Mouse (Mus musculus) brain, embryonic 14.5 days (tissue): Measurements from ENCODE around the gene Thap2. TPM values are rescaled to one million over a fixed set of nuclear protein-coding genes. Genes with fewer than 3 reads are reported as not detected.

ENCODE experiments used
- DNase-seq: peaks from one replicate; pipeline ENCODE4 v3.0.0-alpha.2; 2011; ENCODE audit warnings: low read depth
- CTCF ChIP-seq: fragments of 200-500 bp; IDR thresholded peaks from 2 replicates; pipeline ENCODE4 v1.5.1; 2012; ENCODE audit warnings: inconsistent platforms, mild to moderate bottlenecking, moderate library complexity, borderline replicate concordance; ENCODE audit not compliant: insufficient read depth, insufficient read length; ENCODE audit errors: extremely low read depth
- POLR2A ChIP-seq: fragments of 200-500 bp; IDR thresholded peaks from 2 replicates; pipeline ENCODE4 v1.6.1; 2012; ENCODE audit warnings: mild to moderate bottlenecking, inconsistent platforms, borderline replicate concordance; ENCODE audit not compliant: poor library complexity, insufficient read depth, insufficient read length, severe bottlenecking; ENCODE audit errors: extremely low read depth
- polyA plus RNA-seq: library from polyadenylated mRNA; depleted of rRNA; stranded (reverse); fragments of >200 nt; gene quantifications from 2 replicates; pipeline ENCODE4 v1.2.3, GENCODE M21; 2012; rRNA removed

Gene Thap2
- 17.7 and 18.8 TPM in 2 replicates for polyA plus RNA-seq

DNA sequence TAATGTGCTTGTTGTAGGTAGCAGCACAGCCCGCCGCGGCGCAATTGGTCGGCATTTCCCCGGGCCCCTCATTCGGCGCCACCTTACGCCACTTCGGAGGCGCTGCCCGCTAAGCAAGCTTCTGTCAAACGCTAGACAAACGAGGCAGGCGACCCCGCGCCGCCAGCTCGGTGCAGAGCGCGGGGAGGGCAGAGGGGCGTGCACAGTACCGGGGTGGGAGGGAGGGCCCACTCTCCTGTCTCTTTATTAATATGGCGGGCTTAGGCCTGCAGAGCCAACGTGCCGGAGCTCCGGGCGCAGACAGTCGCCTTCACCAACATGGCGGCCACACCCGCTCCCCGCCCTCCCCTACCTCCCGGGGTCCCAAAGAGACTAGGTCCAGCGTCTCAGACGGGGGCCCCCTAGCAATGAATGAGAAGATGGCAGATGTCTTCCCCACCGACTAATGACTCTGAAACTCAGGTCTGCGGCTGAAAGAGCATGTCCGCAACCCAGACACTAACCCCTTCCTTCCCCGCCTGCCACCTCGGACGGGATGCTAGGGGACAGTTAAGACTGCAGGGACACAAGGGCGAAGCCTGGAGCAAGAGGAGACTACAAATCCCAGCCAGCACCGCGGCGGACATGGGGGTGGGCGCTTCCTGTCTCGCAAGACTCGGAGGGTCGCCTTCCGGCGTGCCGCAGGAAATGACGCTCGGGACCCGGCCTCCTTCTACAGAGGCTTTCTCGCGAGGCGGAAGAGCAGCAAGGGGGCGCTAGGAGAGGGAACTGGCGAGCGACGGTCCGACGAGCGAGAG, at the start of gene Thap2, which contains the start of gene Zfc3h1:
Thap2 (minus strand) TSS at position 223 of the 797 bp plus-strand sequence.
Zfc3h1 (plus strand) TSS at position 739 of the 797 bp plus-strand sequence.
- DNase-seq, result peak; percentile 100
- TF ChIP-seq POLR2A (peak; percentile 33; the same call in 1 of the 2 replicates), CTCF (peak; percentile 53)

GRCm38 (mm10) chr10:115425351-115425750, 41.1 kb upstream of the Thap2 start:
- peak; percentile 64 for DNase-seq
- TF ChIP-seq CTCF (no peak), POLR2A (no peak)

DNA sequence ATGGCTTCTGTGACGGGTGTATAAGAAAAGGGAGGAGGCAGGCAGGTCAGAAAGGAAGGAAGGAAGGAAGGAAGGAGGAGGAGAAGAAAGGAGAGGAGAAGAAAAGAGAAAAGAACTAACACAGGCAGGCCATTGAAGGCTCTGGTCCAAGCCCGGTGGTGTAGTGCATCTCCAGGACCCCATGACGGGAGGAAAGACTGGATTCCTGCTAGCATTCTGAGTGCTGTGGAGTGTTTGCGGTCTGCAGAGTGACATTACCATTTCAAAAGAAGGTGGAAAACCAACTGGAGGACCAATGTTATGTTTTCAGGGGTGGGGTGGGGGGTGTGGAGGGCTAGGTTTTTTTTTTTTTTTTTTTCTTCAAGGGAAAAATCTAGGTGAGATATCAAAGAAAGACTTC, 37.7 kb upstream of the Thap2 start:
- TF ChIP-seq CTCF (no peak), POLR2A (no peak)
- DNase-seq, result no peak

- no peak for TF ChIP-seq CTCF
- no peak for TF ChIP-seq POLR2A
- no peak for DNase-seq
Measured at GRCm38 (mm10) chr10:115414056-115414455, 29.8 kb upstream of the Thap2 start.

DNA sequence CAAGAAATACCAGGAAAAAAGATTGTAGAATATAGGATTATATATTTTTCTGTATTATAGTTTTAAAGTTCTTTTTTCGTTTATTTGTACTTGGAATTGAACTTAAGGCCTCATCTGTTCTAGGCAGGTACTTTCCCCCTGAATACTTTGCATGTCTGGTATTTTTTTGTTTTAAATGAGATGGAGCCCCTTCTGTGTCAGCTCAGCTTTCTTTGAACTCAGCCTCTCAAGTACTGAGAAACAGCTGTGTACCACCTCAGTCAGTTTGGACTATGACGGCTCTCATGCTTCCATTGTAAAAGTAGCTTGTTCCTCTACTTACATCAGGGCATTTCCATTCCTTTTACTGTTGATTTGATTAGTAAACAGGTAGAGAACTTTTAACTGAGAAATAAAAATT, 29.3 kb upstream of the Thap2 start:
- no peak for DNase-seq
- TF ChIP-seq POLR2A, result no peak

- TF ChIP-seq CTCF (peak; percentile 80; the same call in 1 of the 2 replicates), POLR2A (no peak)
- peak; percentile 90 for DNase-seq
Measured at GRCm38 (mm10) chr10:115406393-115406792, 22.1 kb upstream of the Thap2 start.

GRCm38 (mm10) chr10:115391896-115392295, 7.7 kb upstream of the Thap2 start:
- TF ChIP-seq POLR2A (no peak), CTCF (no peak)
- no peak for DNase-seq

DNA sequence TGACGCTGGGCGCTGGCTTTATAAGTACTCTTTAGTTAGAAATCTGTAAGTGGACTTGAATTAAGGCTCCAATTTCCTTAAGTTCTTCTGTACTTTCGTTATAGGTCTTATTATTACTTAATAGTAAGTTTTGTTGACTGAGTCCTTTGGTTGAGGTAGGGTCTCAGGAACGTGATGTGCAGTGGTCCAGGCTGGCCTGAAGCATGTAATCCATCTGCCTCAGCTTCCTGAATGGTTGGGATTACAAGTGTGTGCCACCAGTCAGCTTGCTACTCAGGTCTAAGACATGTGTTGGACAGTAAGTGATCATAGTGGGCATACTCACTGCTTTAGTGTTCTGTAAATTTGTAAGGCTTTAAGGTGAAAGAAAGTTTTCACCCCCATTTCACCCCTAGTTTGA, 6.8 kb upstream of the Thap2 start:
- DNase-seq, result no peak
- TF ChIP-seq CTCF (no peak), POLR2A (no peak)

DNA sequence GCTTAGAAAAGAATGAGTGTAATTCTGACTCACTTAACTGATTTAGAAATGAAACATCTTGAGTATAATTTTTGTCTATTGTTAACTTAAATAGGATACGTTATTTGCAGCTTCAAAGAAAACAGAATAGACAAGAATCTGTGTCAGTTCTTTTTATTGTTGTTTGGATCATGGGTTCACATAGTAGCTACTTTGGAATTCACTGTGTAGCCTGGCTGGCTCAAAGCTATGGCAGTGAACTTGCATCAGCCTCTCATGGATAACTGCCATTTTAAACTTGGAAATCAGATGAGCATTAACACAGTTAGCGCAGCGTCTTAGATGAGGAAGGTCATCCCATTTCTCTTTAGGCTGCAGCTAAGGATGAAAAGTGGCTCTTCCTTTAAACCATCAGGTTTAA, 3.6 kb upstream of the Thap2 start:
- TF ChIP-seq POLR2A (no peak), CTCF (no peak)
- DNase-seq, result no peak

DNA sequence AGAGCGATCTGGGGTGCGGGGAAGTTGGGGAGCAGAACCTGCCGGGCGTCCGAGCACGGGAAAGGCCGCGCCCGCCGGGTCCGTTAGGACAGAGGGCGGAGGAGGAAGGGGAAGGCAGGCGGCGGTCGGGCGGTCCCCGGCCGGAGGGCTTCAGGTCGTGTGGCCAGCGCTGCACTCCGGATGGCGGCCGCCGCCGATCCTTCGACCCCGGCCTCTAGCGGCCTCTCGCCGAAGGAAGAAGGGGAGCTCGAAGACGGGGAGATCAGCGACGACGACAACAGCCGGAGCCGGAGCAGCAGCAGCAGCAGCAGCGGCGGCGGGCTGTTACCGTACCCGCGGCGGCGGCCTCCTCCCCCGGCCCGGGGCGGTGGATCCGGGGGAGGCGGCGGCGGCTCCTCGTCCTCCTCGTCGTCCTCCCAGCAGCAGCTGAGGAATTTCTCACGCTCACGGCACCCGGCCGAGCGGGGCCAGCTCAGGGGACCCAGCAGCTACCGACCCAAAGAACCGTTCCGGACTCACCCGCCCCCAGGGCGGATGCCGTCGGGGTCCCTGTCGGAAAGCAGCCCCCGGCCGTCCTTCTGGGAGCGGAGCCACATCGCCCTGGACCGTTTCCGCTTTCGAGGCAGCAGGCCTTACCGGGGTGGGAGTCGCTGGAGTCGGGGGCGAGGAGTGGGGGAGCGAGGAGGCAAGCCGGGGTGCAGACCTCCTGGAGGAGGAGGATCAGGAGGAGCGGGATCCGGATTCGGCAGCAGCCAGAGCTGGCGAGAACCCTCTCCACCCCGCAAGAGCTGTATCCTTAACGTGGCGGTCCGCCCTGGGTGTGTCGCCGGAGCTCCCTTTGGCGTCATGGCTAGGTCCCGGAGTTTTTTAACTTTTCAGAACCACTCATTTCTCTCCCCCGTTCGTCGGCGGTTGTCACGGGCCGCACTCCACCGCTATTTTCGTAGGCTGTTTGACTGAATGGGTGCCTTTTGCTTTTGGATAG, 1.1 kb upstream of the Thap2 start:
- TF ChIP-seq POLR2A (peak; percentile 29; the same call in 1 of the 2 replicates), CTCF (no peak)
- DNase-seq, result peak; percentile 69

- TF ChIP-seq CTCF (no peak), POLR2A (no peak)
- peak; percentile 67 for DNase-seq
Measured at GRCm38 (mm10) chr10:115383644-115384220, 511 bp downstream of the Thap2 start.

DNA sequence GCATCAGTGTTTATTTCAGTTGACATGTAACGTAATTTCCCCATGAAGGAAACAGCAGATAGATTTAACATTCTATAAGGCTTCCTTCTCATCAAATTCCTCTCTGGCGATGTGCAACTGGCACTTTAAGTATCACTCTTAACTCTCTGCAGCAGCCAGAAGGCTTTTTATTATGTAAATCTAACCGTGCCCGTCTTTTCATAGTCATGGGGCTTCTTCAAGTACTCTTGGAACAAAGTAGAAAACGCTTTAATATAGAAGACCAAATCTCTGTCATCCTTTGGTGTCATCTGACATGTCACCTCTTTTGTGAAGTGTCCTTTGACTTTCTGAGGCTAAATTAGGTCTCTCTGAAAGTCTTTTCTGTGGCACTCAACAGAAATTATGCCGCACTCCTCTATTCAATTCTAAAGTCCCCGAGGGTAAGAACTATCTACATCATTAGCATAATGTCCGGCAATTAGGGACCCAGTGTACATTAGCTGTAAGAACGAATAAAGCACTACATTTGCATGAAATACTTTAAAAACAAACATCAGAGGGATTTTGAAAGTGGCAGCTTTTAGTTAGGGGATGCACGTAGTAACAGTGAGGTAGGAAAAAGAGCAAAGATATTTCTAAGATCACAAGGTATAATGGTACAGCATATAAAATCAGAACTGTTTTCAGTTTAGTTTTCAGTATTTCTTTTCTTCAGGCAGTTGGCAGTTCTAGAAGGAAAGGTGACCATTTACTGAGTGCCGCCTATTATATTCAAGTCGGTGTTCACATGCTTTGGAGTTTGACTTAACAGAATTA, 1.2 kb downstream of the Thap2 start:
- peak; percentile 89 for DNase-seq
- TF ChIP-seq POLR2A (no peak), CTCF (no peak)
